Mouse (Mus musculus) MEL-GATA-1-ER (cell line): ENCODE results near the gene Unc5c.

Source experiments
- DNase-seq: peaks from one replicate; pipeline ENCODE4 v3.0.0-alpha.2; 2012; ENCODE audit warnings: low read depth; ENCODE audit errors: extremely low read depth

Unc5c gene

GRCm38 (mm10) chr3:141810944-141811343 is 345.9 kb downstream of the Unc5c start:
- no peak for DNase-seq

GRCm38 (mm10) chr3:141811348-141811747 is 346.3 kb downstream of the Unc5c start:
- peak; percentile 45 for DNase-seq

GRCm38 (mm10) chr3:141814776-141815175 is 349.8 kb downstream of the Unc5c start:
- no peak for DNase-seq

- no peak for DNase-seq
Observed at GRCm38 (mm10) chr3:141818615-141819312, 353.7 kb downstream of the Unc5c start.

GRCm38 (mm10) chr3:141819331-141819941 is 354.4 kb downstream of the Unc5c start:
- no peak for DNase-seq

GRCm38 (mm10) chr3:141828301-141828700 is 363.3 kb downstream of the Unc5c start:
- DNase-seq, result no peak

- peak; percentile 48 for DNase-seq
Observed at GRCm38 (mm10) chr3:141831135-141831534, 366.1 kb downstream of the Unc5c start.

- DNase-seq, result peak; percentile 36
Observed at GRCm38 (mm10) chr3:141838864-141839263, 373.8 kb downstream of the Unc5c start.

GRCm38 (mm10) chr3:141849206-141849605 is 384.2 kb downstream of the Unc5c start:
- DNase-seq, result no peak

- DNase-seq, result no peak
Observed at GRCm38 (mm10) chr3:141850141-141850540, 385.1 kb downstream of the Unc5c start.

- DNase-seq, result no peak
Observed at GRCm38 (mm10) chr3:141854339-141854738, 389.3 kb downstream of the Unc5c start.

- no peak for DNase-seq
Observed at GRCm38 (mm10) chr3:141857123-141857522, 392.1 kb downstream of the Unc5c start.

- DNase-seq, result peak; percentile 68
Observed at GRCm38 (mm10) chr3:141862816-141863461, 397.9 kb downstream of the Unc5c start.

GRCm38 (mm10) chr3:141871805-141872204 is 406.8 kb downstream of the Unc5c start:
- DNase-seq, result no peak

GRCm38 (mm10) chr3:141872337-141873042 is 407.5 kb downstream of the Unc5c start:
- DNase-seq, result no peak

- DNase-seq, result no peak
Observed at GRCm38 (mm10) chr3:141882496-141882895, 417.5 kb downstream of the Unc5c start.

- no peak for DNase-seq
Observed at GRCm38 (mm10) chr3:141884190-141884589, 419.2 kb downstream of the Unc5c start.
